Mouse (Mus musculus): Measurements from ENCODE around the gene Gdap1l1. TPM values are rescaled to one million over a fixed set of nuclear protein-coding genes. Genes with fewer than 3 reads are reported as not detected.
A peak's percentile ranks its signal among the peaks of the same experiment; 100 is the strongest.

The Gdap1l1 gene
- polyA plus RNA-seq, 1 experiment = not detected

DNA sequence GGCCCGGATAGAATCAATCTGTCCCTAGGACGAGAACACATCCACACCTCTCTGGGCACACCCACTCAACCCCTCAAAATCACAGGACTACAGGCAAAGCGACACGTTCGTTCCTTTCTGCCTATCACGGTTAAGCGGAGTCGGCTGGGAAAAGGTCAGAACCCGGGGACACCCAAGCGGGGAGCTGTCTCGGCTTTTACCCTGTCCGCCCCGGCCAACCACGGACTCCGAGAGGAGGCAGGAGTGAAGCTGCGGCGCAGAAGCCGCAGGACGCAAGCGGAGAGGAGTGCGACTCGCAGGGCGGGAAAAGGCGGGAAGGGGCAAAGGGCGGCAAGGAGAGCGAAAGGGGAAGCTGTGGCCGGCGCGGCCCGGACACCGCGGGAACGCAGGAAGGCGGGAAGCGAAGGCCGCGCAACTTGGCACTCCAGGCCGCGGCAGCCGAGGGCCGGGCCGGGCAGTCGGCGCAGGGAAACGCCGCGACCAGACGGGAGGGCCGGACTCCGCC is 19.4 kb upstream of the Gdap1l1 start:
- Histone ChIP-seq H3K27ac (ENCODE audit: insufficient read depth, low read depth, low read length) (no peak overlapping the region; the same call in 1 of the 2 replicates), H3K4me1 (ENCODE audit: control insufficient read depth, insufficient read depth, low read length) (peaks cover 9% of the 10 kb centered on the region; the same call in 1 of the 2 replicates), H3K4me3 (ENCODE audit: insufficient read depth, low read depth, low read length) (peak overlapping the region; percentile 74)
- under 1% methylated on average over 50 of the region's 50 CpGs for WGBS
- TF ChIP-seq POLR2A (IDR thresholded peaks at IDR 0.05; ENCODE audit: insufficient read depth, low read depth, low read length) = no peak
- TF ChIP-seq CTCF (IDR thresholded peaks at IDR 0.05; ENCODE audit: insufficient read depth, low read depth, low read length) = no peak

DNA sequence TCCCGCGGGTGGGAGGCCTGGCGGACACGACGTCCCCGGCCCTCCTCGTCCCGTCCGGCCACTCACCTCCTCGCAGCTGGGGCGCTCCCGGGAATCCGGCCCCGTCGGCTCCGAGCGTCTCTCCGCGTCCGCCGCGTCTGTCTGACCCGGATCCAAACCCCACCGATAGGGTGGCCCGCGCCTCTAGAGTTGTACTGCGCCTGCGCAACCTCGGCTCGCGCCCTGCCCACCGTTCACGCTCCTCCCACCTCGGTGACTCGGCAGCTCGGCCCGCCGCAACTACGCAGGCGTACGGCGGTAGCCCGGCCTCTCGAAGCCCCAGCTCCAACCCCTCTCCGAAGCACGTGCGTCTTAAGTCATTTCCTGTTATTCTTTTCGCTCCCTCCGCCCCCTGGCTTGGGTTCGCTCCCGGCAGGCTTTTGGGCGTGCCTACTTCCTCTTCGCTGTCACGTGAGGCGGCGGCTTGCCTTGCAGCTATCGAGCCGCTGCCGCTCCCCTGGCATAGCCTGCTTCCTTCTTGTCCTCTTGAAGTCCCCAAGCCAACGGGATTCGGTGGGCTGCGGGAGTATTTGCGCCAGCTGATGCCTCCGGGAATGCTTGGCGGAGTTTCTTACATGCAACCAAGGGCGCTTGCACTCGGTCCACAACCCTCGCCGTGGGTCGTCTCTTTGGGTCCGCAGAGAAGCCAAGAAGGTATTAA is 18.8 kb upstream of the Gdap1l1 start:
- TF ChIP-seq CTCF (IDR thresholded peaks at IDR 0.05; ENCODE audit: insufficient read depth, low read depth, low read length) = no peak
- TF ChIP-seq POLR2A (IDR thresholded peaks at IDR 0.05; ENCODE audit: insufficient read depth, low read depth, low read length) = peak; percentile 83
- under 1% methylated on average over 71 of the region's 71 CpGs for whole genome bisulfite sequencing
- Histone ChIP-seq H3K27ac (ENCODE audit: insufficient read depth, low read depth, low read length) (peak overlapping the region; percentile 15; the same call in 1 of the 2 replicates), H3K4me3 (ENCODE audit: insufficient read depth, low read depth, low read length) (peak overlapping the region; percentile 74), H3K4me1 (ENCODE audit: control insufficient read depth, insufficient read depth, low read length) (peaks cover 9% of the 10 kb centered on the region; the same call in 1 of the 2 replicates)

DNA sequence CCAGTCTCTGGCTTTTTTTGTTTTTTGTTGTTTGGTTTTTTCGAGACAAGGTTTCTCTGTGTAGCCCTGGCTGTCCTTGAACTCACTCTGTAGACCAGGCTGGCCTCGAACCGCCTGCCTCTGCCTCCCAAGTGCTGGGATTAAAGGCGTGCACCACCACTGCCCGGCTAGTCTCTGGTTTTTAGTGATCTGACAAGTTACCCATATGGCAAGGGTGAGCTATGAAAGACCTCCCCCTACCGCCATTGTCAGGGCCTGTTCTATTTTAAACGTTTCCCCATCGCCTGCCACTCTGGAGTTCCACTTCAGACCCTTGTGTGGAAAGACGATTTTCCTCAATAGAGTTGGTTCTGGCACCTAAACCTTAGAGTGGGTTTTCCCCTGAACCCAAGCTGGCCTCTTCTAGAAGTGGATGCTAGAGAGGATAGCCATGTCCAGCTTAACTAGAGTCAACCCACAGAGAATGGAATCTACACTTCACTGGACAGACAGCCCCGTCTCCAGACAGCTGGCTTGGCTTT is 17.9 kb upstream of the Gdap1l1 start:
- 11% methylated on average over 10 of the region's 10 CpGs for WGBS
- Histone ChIP-seq H3K4me1 (ENCODE audit: control insufficient read depth, insufficient read depth, low read length) (peaks cover 9% of the 10 kb centered on the region; the same call in 1 of the 2 replicates), H3K27ac (ENCODE audit: insufficient read depth, low read depth, low read length) (no peak overlapping the region), H3K4me3 (ENCODE audit: insufficient read depth, low read depth, low read length) (peak overlapping the region; percentile 67)
- TF ChIP-seq CTCF (IDR thresholded peaks at IDR 0.05; ENCODE audit: insufficient read depth, low read depth, low read length) (no peak), POLR2A (IDR thresholded peaks at IDR 0.05; ENCODE audit: insufficient read depth, low read depth, low read length) (no peak)

DNA sequence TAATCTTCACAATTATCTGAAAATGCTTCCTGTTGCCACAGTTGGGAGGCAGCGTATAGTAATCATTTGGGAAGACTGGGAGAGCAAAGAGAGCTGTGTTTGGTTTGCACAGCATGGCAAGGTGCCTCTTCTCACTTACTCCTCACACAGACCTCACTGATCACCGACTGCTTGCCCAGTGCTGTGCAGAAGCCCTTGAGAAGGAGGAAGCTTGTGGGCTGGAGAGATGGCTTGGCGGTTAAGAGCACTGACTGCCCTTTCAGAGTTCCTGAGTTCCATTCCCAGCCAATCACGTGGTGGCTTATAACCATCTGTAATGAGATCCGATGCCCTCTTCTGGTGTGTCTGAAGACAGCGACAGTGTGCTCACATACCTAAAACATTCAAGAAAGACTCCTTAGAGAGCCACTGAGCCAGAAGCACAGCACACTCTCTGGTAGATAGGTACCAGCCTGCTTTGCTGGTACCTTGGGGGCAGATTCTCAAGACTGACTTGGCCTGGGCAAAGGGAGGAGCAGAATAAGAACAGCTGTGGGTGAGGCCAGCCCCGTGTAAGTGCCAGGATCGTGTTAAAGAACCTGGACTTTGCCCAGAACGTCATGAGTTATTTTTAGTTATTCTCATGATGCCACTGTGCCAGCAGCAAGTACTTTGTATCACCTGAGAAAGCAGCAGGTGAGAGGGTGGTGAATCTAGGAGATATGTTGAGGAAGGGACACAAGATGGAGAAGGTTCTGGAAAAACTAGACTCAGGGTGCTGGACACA is 15.2 kb upstream of the Gdap1l1 start:
- no peak overlapping the region for H3K4me3 ChIP-seq (ENCODE audit: insufficient read depth, low read depth, low read length)
- H3K27ac ChIP-seq (ENCODE audit: insufficient read depth, low read depth, low read length) = no peak overlapping the region
- H3K4me1 ChIP-seq (ENCODE audit: control insufficient read depth, insufficient read depth, low read length) = peaks cover 9% of the 10 kb centered on the region; the same call in 1 of the 2 replicates
- 66% methylated on average over 9 of the region's 9 CpGs for WGBS
- TF ChIP-seq POLR2A (IDR thresholded peaks at IDR 0.05; ENCODE audit: insufficient read depth, low read depth, low read length) (no peak), CTCF (IDR thresholded peaks at IDR 0.05; ENCODE audit: insufficient read depth, low read depth, low read length) (no peak)

DNA sequence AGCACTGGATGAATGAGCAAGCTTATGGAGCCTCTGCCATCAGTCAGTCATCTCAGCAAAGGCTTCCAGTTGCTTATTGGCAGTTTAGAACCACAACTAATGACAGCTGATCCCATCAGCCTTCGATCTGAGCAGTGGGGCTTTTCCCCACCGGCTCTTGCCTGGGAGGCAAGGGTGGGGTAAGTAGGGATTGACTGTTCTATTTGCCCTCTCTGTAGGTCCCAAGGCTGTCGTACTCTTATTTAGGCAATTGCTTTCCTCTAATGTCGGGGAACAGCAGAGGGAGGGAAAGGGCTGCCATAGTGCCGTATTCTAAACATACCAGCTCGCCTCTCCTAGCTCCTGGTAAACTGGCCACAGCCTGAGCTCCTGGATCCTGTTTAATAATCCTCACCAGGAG is 13.7 kb upstream of the Gdap1l1 start, which contains the start of gene Oser1:
Gene Oser1, minus strand, starts transcription at position 101 of the 400 bp plus-strand sequence.
- Histone ChIP-seq H3K27ac (ENCODE audit: insufficient read depth, low read depth, low read length) (no peak within 1 kb of the TSS), H3K4me1 (ENCODE audit: control insufficient read depth, insufficient read depth, low read length) (peaks cover 9% of the 10 kb centered on the region; the same call in 1 of the 2 replicates), H3K4me3 (ENCODE audit: insufficient read depth, low read depth, low read length) (no peak within 1 kb of the TSS)
- 82% methylated on average over 6 of the region's 6 CpGs for WGBS
- TF ChIP-seq CTCF (IDR thresholded peaks at IDR 0.05; ENCODE audit: insufficient read depth, low read depth, low read length) (no peak), POLR2A (IDR thresholded peaks at IDR 0.05; ENCODE audit: insufficient read depth, low read depth, low read length) (no peak)

DNA sequence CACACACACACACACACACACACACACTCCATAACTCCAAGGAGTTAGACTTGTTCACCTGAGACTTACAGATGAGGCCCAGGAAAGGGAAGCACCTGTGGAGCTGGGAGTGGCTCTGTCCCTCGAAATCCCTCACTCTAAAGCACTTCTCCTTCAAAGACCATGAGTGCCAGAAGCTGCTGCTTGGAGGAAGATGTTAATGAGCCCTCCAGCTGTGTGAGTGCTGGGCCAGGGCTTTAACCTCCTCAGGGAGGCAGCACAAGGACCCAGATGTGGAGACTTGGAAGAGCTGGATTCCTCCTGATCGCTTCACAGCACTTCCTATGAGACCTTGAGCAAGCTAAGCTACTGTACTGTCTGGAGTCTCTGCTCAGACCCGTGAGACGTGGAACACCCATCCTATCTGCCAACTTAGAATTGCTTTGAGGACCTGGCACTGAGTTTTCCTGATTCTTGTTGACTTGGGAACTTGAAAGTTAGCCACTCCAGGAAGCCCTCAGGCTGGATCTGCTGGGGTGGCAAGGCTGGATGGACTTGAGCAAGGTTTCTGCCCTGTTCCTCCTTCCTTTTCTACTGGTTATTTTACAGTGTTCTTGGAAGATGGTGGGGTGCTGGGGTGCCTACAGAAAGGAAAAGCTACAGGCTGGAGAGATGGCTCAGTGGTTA is 9.8 kb upstream of the Gdap1l1 start:
- Histone ChIP-seq H3K4me3 (ENCODE audit: insufficient read depth, low read depth, low read length) (no peak overlapping the region), H3K4me1 (ENCODE audit: control insufficient read depth, insufficient read depth, low read length) (0 out of 2 replicates have a peak, but pooled peaks cover under 1% of the 10 kb centered on the region), H3K27ac (ENCODE audit: insufficient read depth, low read depth, low read length) (no peak overlapping the region)
- WGBS = 60% methylated on average over 4 of the region's 4 CpGs
- TF ChIP-seq CTCF (IDR thresholded peaks at IDR 0.05; ENCODE audit: insufficient read depth, low read depth, low read length) (no peak), POLR2A (IDR thresholded peaks at IDR 0.05; ENCODE audit: insufficient read depth, low read depth, low read length) (no peak)

DNA sequence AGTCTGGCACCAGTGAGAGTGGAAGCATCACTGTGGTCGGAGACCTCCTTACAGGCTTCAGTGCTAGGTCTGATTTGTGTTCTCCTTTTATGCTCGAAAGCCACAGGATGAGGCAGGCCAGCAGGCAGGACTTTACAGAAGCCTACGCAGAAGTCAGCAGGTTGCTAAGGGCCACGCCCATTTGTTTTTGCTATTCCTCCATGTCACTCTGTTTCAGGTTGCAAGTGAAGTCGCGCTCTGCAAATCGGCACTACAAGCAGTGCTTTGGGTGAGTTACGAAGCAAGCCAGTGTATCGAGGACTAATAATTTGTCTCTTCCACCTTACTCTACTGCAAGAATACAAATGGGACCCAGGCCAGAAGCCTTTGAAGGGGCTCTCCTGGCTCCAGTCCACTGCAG is 7.0 kb upstream of the Gdap1l1 start:
- H3K4me1 ChIP-seq (ENCODE audit: control insufficient read depth, insufficient read depth, low read length) = 0 out of 2 replicates have a peak, but pooled peaks cover 2% of the 10 kb centered on the region
- WGBS = 86% methylated on average over 9 of the region's 9 CpGs
- no peak for TF ChIP-seq CTCF (IDR thresholded peaks at IDR 0.05; ENCODE audit: insufficient read depth, low read depth, low read length)
- no peak for TF ChIP-seq POLR2A (IDR thresholded peaks at IDR 0.05; ENCODE audit: insufficient read depth, low read depth, low read length)
- no peak overlapping the region for H3K4me3 ChIP-seq (ENCODE audit: insufficient read depth, low read depth, low read length)
- no peak overlapping the region for H3K27ac ChIP-seq (ENCODE audit: insufficient read depth, low read depth, low read length)

DNA sequence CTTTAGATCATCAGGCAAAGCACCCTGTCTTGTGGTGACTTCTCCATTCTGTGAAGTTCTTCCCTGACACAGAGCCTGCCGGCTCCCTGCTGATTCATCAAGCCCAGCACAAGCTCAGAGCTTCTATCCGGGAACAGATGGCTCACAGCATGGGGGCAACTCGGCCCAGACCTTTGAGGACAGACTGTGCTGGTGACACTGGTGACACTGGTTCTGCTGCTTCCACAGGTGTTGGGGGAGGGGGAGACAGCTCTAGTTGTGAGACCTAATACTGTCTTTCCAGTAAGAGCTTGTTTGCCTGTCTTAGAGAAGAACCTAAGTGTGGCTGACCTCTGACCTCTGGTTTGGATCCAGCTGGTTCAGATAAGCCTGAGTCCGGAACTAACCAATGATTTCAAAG is 4.3 kb upstream of the Gdap1l1 start:
- TF ChIP-seq POLR2A (IDR thresholded peaks at IDR 0.05; ENCODE audit: insufficient read depth, low read depth, low read length) (no peak), CTCF (IDR thresholded peaks at IDR 0.05; ENCODE audit: insufficient read depth, low read depth, low read length) (no peak)
- WGBS = 24% methylated on average over 4 of the region's 4 CpGs
- H3K27ac ChIP-seq (ENCODE audit: insufficient read depth, low read depth, low read length) = no peak overlapping the region
- peaks cover 5% of the 10 kb centered on the region for H3K4me1 ChIP-seq (ENCODE audit: control insufficient read depth, insufficient read depth, low read length)
- H3K4me3 ChIP-seq (ENCODE audit: insufficient read depth, low read depth, low read length) = no peak overlapping the region
